Mouse (Mus musculus): ENCODE measurements at regions not wholly inside any gene's neighbourhood (a gene's known extent, or its start where the extent isn't known, plus 50 kb on each side); places are given as distances from the start of the nearest gene placed in this dataset.

- in situ Hi-C loops (cut with MboI; ENCODE audit: unreplicated experiment in 2 of 2), result loop anchor here (5.0 to 25.0 kb wide), 7 partner anchors 704 to 2006 kb away; partner anchors contain the start of gene Cep78 (in 1 of the 2)
Observed at GRCm38 (mm10) chr19:13980988-13981630, 67.8 kb downstream of the Olfr1505 start.

GRCm38 (mm10) chr19:13982823-13983222, 69.5 kb downstream of the Olfr1505 start:
- in situ Hi-C loops (cut with MboI; ENCODE audit: unreplicated experiment in 2 of 2), result loop anchor here (5.0 to 25.0 kb wide), 7 partner anchors 702 to 2004 kb away; partner anchors contain the start of gene Cep78 (in 1 of the 2)

Measured in v-Abl transformed pro-B cells (cell line).